9 mouse cellular contexts compared by ENCODE assay signal in genomic region chr2:85136089-85136488, GRCm38 (mm10). TPM values are rescaled to one million over a fixed set of nuclear protein-coding genes. Genes with fewer than 3 reads are reported as not detected.
DNase-seq lines count a peak whose midpoint lies in the region; ATAC-seq and TF ChIP-seq lines count a peak whose summit lies in the region.
"Had no signal": no experiment of that assay in that cellular context is flagged by ENCODE, and none has a peak within 500 bp of the region (broad histone marks: within the 10 kb centered on the region; RNA-seq: fewer than 3 reads in every experiment).

Gene Aplnr (plus strand): TSS chr2:85136225.

- WGBS in forebrain, embryonic 14.5 days = 0% methylated on average over 4 of the region's 4 CpGs
- 19% methylated on average over 4 of the region's 4 CpGs for WGBS in hindbrain, postnatal 0 days

- peak; percentile 12; the same call in 1 of the 2 replicates for ATAC-seq in forebrain, embryonic 14.5 days
- ATAC-seq in hindbrain, postnatal 0 days = peak; percentile 53; the same call in 1 of the 2 replicates

- no peaks in the 10 kb centered on the region for H3K27me3 ChIP-seq in forebrain, embryonic 14.5 days (replicated peaks; ENCODE audit: control insufficient read depth, insufficient read depth, low read length)
- no peaks in the 10 kb centered on the region for H3K27me3 ChIP-seq in hindbrain, postnatal 0 days (ENCODE audit: insufficient read depth, low read length)

- intact Hi-C loops in gastrocnemius, postnatal 14 days (cut with DNase I; ENCODE audit: low total_unique reads) = no loop called here
- intact Hi-C loops in gastrocnemius, postnatal 36 days (cut with DNase I) = no loop called here

- H3K4me3 ChIP-seq in forebrain, embryonic 14.5 days (ENCODE audit: low read depth, low read length) = no peak within 1 kb of the TSS
- 0 out of 2 replicates have a peak within 1 kb of the TSS, but pooled peaks have one; percentile 8 for H3K4me3 ChIP-seq in hindbrain, postnatal 0 days (ENCODE audit: low read length)

- no peak within 1 kb of the TSS for H3K27ac ChIP-seq in forebrain, embryonic 14.5 days (ENCODE audit: low read depth, low read length)
- H3K27ac ChIP-seq in hindbrain, postnatal 0 days = no peak within 1 kb of the TSS

- no peak for DNase-seq in gastrocnemius, postnatal 14 days
- no peak for DNase-seq in gastrocnemius, postnatal 36 days
- peak; percentile 7 for DNase-seq in forebrain, embryonic 14.5 days (ENCODE audit: low spot score)
- DNase-seq in hindbrain, postnatal 0 days (ENCODE audit: low spot score) = no peak
- peak; percentile 79 for DNase-seq in lung, postnatal 10 days
- no peak for DNase-seq in layer of hippocampus, adult 18-20 months (ENCODE audit: low spot score in 2 of 2)
- no peak for DNase-seq in thymus, postnatal 10 days (ENCODE audit: low spot score in 2 of 2)
- no peak for DNase-seq in layer of hippocampus, postnatal 14 days (ENCODE audit: low spot score in 2 of 2)

- TF ChIP-seq CTCF in hindbrain, postnatal 0 days (IDR thresholded peaks at IDR 0.05; ENCODE audit: low read depth) = no peak

- no peaks in the 10 kb centered on the region for H3K4me1 ChIP-seq in forebrain, embryonic 14.5 days (ENCODE audit: control insufficient read depth, insufficient read depth, low read length)
- H3K4me1 ChIP-seq in hindbrain, postnatal 0 days (ENCODE audit: insufficient read depth, low read length) = no peaks in the 10 kb centered on the region

- no peak within 1 kb of the TSS for H3K4me2 ChIP-seq in forebrain, embryonic 14.5 days (ENCODE audit: low read length)
- no peak within 1 kb of the TSS for H3K4me2 ChIP-seq in hindbrain, postnatal 0 days (ENCODE audit: low read depth, low read length)

- no peak within 1 kb of the TSS for H3K9ac ChIP-seq in forebrain, embryonic 14.5 days (ENCODE audit: low read length)
- H3K9ac ChIP-seq in hindbrain, postnatal 0 days (replicated peaks; ENCODE audit: low read length) = no peak within 1 kb of the TSS

- H3K9me3 ChIP-seq in forebrain, embryonic 14.5 days (replicated peaks; ENCODE audit: control insufficient read depth, low read length) = no peaks in the 10 kb centered on the region
- H3K9me3 ChIP-seq in hindbrain, postnatal 0 days (ENCODE audit: low read length) = no peaks in the 10 kb centered on the region

- no peaks in the 10 kb centered on the region for H3K36me3 ChIP-seq in forebrain, embryonic 14.5 days (ENCODE audit: control insufficient read depth, insufficient read depth, low read length)
- H3K36me3 ChIP-seq in hindbrain, postnatal 0 days (ENCODE audit: insufficient read depth, low read length) = no peaks in the 10 kb centered on the region

RNA-seq across cellular contexts. Expression of gene Aplnr, which starts in this region (rescaled TPM):
- total RNA-seq in gastrocnemius, postnatal 14 days (2021) = 10 to 100 TPM; 61.0 to 74.0 TPM
- 10 to 100 TPM in 1 of 2 experiments, 1 to 10 TPM in 1; 8.8 to 14.6 TPM for total RNA-seq in gastrocnemius, postnatal 36 days (2021)
- 24.8 and 25.6 TPM in 2 replicates for polyA plus RNA-seq in forebrain, embryonic 14.5 days (2014; fragmentation: Nextera tagmentation; extraction: Ambion mirVana)
- total RNA-seq in hindbrain, postnatal 0 days (2014; rRNA removed) = 22.2 and 24.2 TPM in 2 replicates
- polyA plus RNA-seq in hindbrain, postnatal 0 days (2015; fragmentation: Nextera tagmentation; extraction: Ambion mirVana) = 21.0 and 22.1 TPM in 2 replicates
- total RNA-seq in layer of hippocampus, adult 18-20 months (2021) = under 1 TPM; 0.23 to 0.30 TPM
- total RNA-seq in layer of hippocampus, postnatal 14 days (2021) = 1 to 10 TPM; 6.1 to 8.1 TPM
- total RNA-seq: hematopoietic stem cell, adult 5-6 weeks had no signal

Comparison
In these comparisons a context has a peak if more than half of its experiments do, and no peak if none do; other contexts are left out.
1. RNA of gene Aplnr (total RNA-seq): 61.0 to 74.0 TPM in gastrocnemius, postnatal 14 days, 22.2 to 24.2 TPM in hindbrain, postnatal 0 days, 8.8 to 14.6 TPM in gastrocnemius, postnatal 36 days and 6.1 to 8.1 TPM in layer of hippocampus, postnatal 14 days; 0.23 to 0.30 TPM in layer of hippocampus, adult 18-20 months; every median in the first group is over 4 times any median in the second.
2. DNase-seq: peak in forebrain, embryonic 14.5 days (single experiment) and lung, postnatal 10 days (single experiment); none in gastrocnemius, postnatal 14 days (single experiment), gastrocnemius, postnatal 36 days (0 of 2), hindbrain, postnatal 0 days (single experiment), layer of hippocampus, adult 18-20 months (0 of 2), thymus, postnatal 10 days (0 of 2) and layer of hippocampus, postnatal 14 days (0 of 2).